12 mouse cellular contexts compared by ENCODE assay signal in the genomic region with DNA sequence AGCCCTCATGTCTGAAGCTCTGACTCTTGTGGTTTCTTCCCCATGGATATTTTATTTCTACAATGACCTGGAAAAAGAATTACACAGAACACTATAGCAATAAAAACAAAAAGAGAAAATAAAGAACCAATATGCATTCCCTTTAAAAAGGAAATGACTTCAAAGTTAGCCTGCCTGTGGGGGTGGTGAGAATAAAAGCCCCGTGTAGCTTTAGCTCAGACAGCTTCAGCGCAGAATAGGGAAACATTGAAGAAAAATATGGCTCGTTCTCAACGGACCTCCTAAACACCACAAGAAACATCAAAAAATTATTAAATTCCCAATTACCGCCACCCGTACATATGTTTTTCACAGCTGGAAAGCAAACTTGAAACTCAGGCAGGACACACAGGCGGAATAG.
"Had no signal": no experiment of that assay in that cellular context is flagged by ENCODE, and none has a peak within 500 bp of the region (broad histone marks: within the 10 kb centered on the region; RNA-seq: fewer than 3 reads in every experiment).

No protein-coding gene starts in this region.

- H3K9ac ChIP-seq: limb, embryonic 15.5 days; liver, embryonic 12.5 days; lung, embryonic 14.5 days had no signal

- H3K27me3 ChIP-seq: limb, embryonic 15.5 days; liver, embryonic 12.5 days; megakaryocyte, embryonic 14.5 days had no signal

- H3K4me1 ChIP-seq: limb, embryonic 15.5 days; liver, embryonic 12.5 days; megakaryocyte, embryonic 14.5 days had no signal

- H3K9me3 ChIP-seq: limb, embryonic 15.5 days had no signal

- H3K36me3 ChIP-seq: limb, embryonic 15.5 days; liver, embryonic 12.5 days had no signal

- H3K27ac ChIP-seq: kidney, postnatal 0 days; limb, embryonic 15.5 days; liver, embryonic 12.5 days; macrophage; stomach, postnatal 0 days had no signal

- H3K4me3 ChIP-seq: limb, embryonic 15.5 days; liver, embryonic 12.5 days; megakaryocyte, embryonic 14.5 days had no signal

- DNase-seq: kidney, adult 9 months; kidney, postnatal 36 days; lung, embryonic 14.5 days; lung, postnatal 10 days; thymus, postnatal 4 days had no signal

- ATAC-seq: liver, embryonic 12.5 days had no signal

- H3K4me2 ChIP-seq: limb, embryonic 15.5 days; liver, embryonic 12.5 days; lung, embryonic 14.5 days; midbrain, embryonic 11.5 days had no signal
